Mouse (Mus musculus): ENCODE results near the gene Fgb. TPM values are rescaled to one million over a fixed set of nuclear protein-coding genes. Genes with fewer than 3 reads are reported as not detected.

Fgb gene
- polyA plus RNA-seq, 1 experiment from 2014 or later = 13.7 TPM

GRCm38 (mm10) chr3:82999995-83000394, 49.7 kb downstream of the Fgb start:
- Histone ChIP-seq H3K4me2 (ENCODE audit: low read depth, low read length) (no peak overlapping the region), H3K27ac (ENCODE audit: low read length) (no peak overlapping the region), H3K4me3 (ENCODE audit: low read length) (no peak overlapping the region), H3K9me3 (ENCODE audit: control insufficient read depth, low read length) (no peaks in the 10 kb centered on the region), H3K9ac (ENCODE audit: low read depth, low read length) (peak overlapping the region; percentile 29; the same call in 1 of the 2 replicates), H3K36me3 (ENCODE audit: control insufficient read depth, insufficient read depth, low read length) (no peaks in the 10 kb centered on the region), H3K4me1 (ENCODE audit: control insufficient read depth, insufficient read depth, low read length) (peaks cover 9% of the 10 kb centered on the region; the same call in 1 of the 2 replicates), H3K27me3 (replicated peaks; ENCODE audit: control insufficient read depth, insufficient read depth, low read length) (no peaks in the 10 kb centered on the region)
- WGBS = 67% methylated on average over 9 of the region's 9 CpGs
- ATAC-seq = peak; percentile 60

- no peak overlapping the region for H3K4me2 ChIP-seq (ENCODE audit: low read depth, low read length)
- no peak overlapping the region for H3K9ac ChIP-seq (ENCODE audit: low read depth, low read length)
- ATAC-seq = peak; percentile 78
- WGBS = 29% methylated on average over 8 of the region's 8 CpGs
- peaks cover 9% of the 10 kb centered on the region; the same call in 1 of the 2 replicates for H3K4me1 ChIP-seq (ENCODE audit: control insufficient read depth, insufficient read depth, low read length)
- no peaks in the 10 kb centered on the region for H3K36me3 ChIP-seq (ENCODE audit: control insufficient read depth, insufficient read depth, low read length)
- no peak overlapping the region for H3K4me3 ChIP-seq (ENCODE audit: low read length)
- no peaks in the 10 kb centered on the region for H3K9me3 ChIP-seq (ENCODE audit: control insufficient read depth, low read length)
- H3K27ac ChIP-seq (ENCODE audit: low read length) = no peak overlapping the region
- H3K27me3 ChIP-seq (replicated peaks; ENCODE audit: control insufficient read depth, insufficient read depth, low read length) = no peaks in the 10 kb centered on the region
Observed at GRCm38 (mm10) chr3:82998772-82999463, 50.7 kb downstream of the Fgb start.

DNA sequence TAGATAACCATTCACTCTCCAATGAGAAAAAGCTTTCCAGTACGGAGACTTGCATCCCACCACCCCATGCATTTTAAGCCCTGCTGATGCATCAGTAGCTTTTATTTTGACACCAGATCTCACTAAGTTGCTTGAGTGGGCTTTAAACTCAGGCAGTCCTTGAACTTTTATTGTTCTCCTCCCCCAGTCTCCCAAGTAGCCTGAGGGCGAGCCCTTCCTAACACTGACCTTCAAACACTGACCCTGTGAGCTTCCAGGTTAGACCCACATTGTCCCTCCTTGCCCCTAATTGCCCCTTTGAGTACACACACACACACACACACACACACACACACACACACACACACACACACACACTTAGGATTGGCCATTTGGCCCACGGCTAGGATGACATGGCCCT, 53.0 kb downstream of the Fgb start:
- Histone ChIP-seq H3K36me3 (ENCODE audit: control insufficient read depth, insufficient read depth, low read length) (no peaks in the 10 kb centered on the region), H3K27ac (ENCODE audit: low read length) (no peak overlapping the region), H3K9me3 (ENCODE audit: control insufficient read depth, low read length) (no peaks in the 10 kb centered on the region), H3K27me3 (replicated peaks; ENCODE audit: control insufficient read depth, insufficient read depth, low read length) (no peaks in the 10 kb centered on the region), H3K4me2 (ENCODE audit: low read depth, low read length) (no peak overlapping the region), H3K9ac (ENCODE audit: low read depth, low read length) (no peak overlapping the region), H3K4me1 (ENCODE audit: control insufficient read depth, insufficient read depth, low read length) (peaks cover 9% of the 10 kb centered on the region; the same call in 1 of the 2 replicates), H3K4me3 (ENCODE audit: low read length) (no peak overlapping the region)
- 75% methylated on average over 3 of the region's 3 CpGs for WGBS
- no peak for ATAC-seq

DNA sequence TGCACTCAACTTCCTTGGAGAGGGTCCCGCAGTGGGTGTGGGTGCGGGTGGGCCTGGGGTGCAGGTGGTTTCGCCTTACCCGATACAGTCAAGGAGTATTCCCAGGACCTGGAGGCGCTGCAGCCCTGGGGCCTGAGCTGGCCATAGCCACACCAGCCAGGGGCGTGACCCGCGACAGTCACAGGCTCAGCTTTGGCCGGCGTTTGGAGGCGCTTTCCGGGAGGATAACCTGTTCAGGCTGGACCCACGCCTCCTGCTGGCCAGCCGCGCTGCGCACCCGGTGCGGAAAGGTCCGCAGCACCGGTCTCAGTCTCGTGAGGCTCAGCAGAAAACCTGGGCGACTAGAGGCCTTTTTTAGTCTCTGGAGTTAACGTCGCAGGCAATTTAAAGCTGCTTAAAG, 54.3 kb downstream of the Fgb start:
- Histone ChIP-seq H3K36me3 (ENCODE audit: control insufficient read depth, insufficient read depth, low read length) (no peaks in the 10 kb centered on the region), H3K9ac (ENCODE audit: low read depth, low read length) (no peak overlapping the region; the same call in 1 of the 2 replicates), H3K4me2 (ENCODE audit: low read depth, low read length) (peak overlapping the region; percentile 42), H3K4me3 (ENCODE audit: low read length) (peak overlapping the region; percentile 10), H3K27ac (ENCODE audit: low read length) (no peak overlapping the region), H3K27me3 (replicated peaks; ENCODE audit: control insufficient read depth, insufficient read depth, low read length) (no peaks in the 10 kb centered on the region), H3K9me3 (ENCODE audit: control insufficient read depth, low read length) (no peaks in the 10 kb centered on the region), H3K4me1 (ENCODE audit: control insufficient read depth, insufficient read depth, low read length) (peaks cover 9% of the 10 kb centered on the region; the same call in 1 of the 2 replicates)
- ATAC-seq = peak; percentile 77
- 5% methylated on average over 24 of the region's 24 CpGs for WGBS

GRCm38 (mm10) chr3:82992956-82993355, 56.7 kb downstream of the Fgb start:
- Histone ChIP-seq H3K27me3 (replicated peaks; ENCODE audit: control insufficient read depth, insufficient read depth, low read length) (no peaks in the 10 kb centered on the region), H3K4me1 (ENCODE audit: control insufficient read depth, insufficient read depth, low read length) (peaks cover 7% of the 10 kb centered on the region; the same call in 1 of the 2 replicates), H3K4me2 (ENCODE audit: low read depth, low read length) (no peak overlapping the region), H3K9me3 (ENCODE audit: control insufficient read depth, low read length) (no peaks in the 10 kb centered on the region), H3K36me3 (ENCODE audit: control insufficient read depth, insufficient read depth, low read length) (no peaks in the 10 kb centered on the region), H3K27ac (ENCODE audit: low read length) (no peak overlapping the region), H3K9ac (ENCODE audit: low read depth, low read length) (no peak overlapping the region), H3K4me3 (ENCODE audit: low read length) (no peak overlapping the region)
- 80% methylated on average over 6 of the region's 6 CpGs for WGBS
- ATAC-seq = no peak

GRCm38 (mm10) chr3:82991963-82992362, 57.7 kb downstream of the Fgb start:
- no peaks in the 10 kb centered on the region for H3K36me3 ChIP-seq (ENCODE audit: control insufficient read depth, insufficient read depth, low read length)
- no peak overlapping the region for H3K4me2 ChIP-seq (ENCODE audit: low read depth, low read length)
- no peak overlapping the region for H3K9ac ChIP-seq (ENCODE audit: low read depth, low read length)
- ATAC-seq = no peak
- 77% methylated on average over 12 of the region's 12 CpGs for WGBS
- H3K4me1 ChIP-seq (ENCODE audit: control insufficient read depth, insufficient read depth, low read length) = peaks cover 7% of the 10 kb centered on the region; the same call in 1 of the 2 replicates
- no peaks in the 10 kb centered on the region for H3K9me3 ChIP-seq (ENCODE audit: control insufficient read depth, low read length)
- no peak overlapping the region for H3K4me3 ChIP-seq (ENCODE audit: low read length)
- no peaks in the 10 kb centered on the region for H3K27me3 ChIP-seq (replicated peaks; ENCODE audit: control insufficient read depth, insufficient read depth, low read length)
- H3K27ac ChIP-seq (ENCODE audit: low read length) = no peak overlapping the region

Other genes with a start within 250 kb of the Fgb start
- gene Rbm46, start 173.4 kb downstream of the Fgb start, polyA plus RNA-seq (2015; fragmentation: Nextera tagmentation; extraction: Ambion mirVana) = 4.6 and 5.4 TPM in 2 replicates
- 14.2 and 16.1 TPM in 2 replicates for gene Lrat, start 145.9 kb downstream of the Fgb start, polyA plus RNA-seq (2015; fragmentation: Nextera tagmentation; extraction: Ambion mirVana)
- 5.9 and 14.1 TPM in 2 replicates for gene Fgg, start 42.1 kb downstream of the Fgb start, polyA plus RNA-seq (2015; fragmentation: Nextera tagmentation; extraction: Ambion mirVana)
- gene Fga, start 23.8 kb downstream of the Fgb start, polyA plus RNA-seq (2015; fragmentation: Nextera tagmentation; extraction: Ambion mirVana) = 11.6 and 19.2 TPM in 2 replicates
- gene Plrg1, start 5.7 kb upstream of the Fgb start, polyA plus RNA-seq (2015; fragmentation: Nextera tagmentation; extraction: Ambion mirVana) = 81.0 and 87.1 TPM in 2 replicates
- 0.06 and 0.12 TPM in 2 replicates for gene Dchs2, start 78.1 kb upstream of the Fgb start, polyA plus RNA-seq (2015; fragmentation: Nextera tagmentation; extraction: Ambion mirVana)

Data from intestine, embryonic 16.5 days (tissue).